Mouse (Mus musculus): ENCODE results near the gene Gdf15. TPM values are rescaled to one million over a fixed set of nuclear protein-coding genes. Genes with fewer than 3 reads are reported as not detected.

The Gdf15 gene
- polyA plus RNA-seq, 1 experiment from 2014 or later = 0.33 TPM

- no peak for DNase-seq (ENCODE audit: low spot score)
- no peak for TF ChIP-seq EP300 (optimal IDR thresholded peaks at IDR 0.05)
- TF ChIP-seq CTCF (IDR thresholded peaks at IDR 0.05; ENCODE audit: low read depth) = no peak
- ATAC-seq (ENCODE audit: low FRiP score, low TSS enrichment) = no peak
- H3K4me1 ChIP-seq (replicated peaks; ENCODE audit: control insufficient read depth, insufficient read depth) = peaks cover 8% of the 10 kb centered on the region; the same call in 1 of the 2 replicates
- H3K27me3 ChIP-seq (ENCODE audit: control insufficient read depth, insufficient read depth, low read length) = no peaks in the 10 kb centered on the region
- peaks cover 11% of the 10 kb centered on the region for H3K36me3 ChIP-seq (ENCODE audit: control insufficient read depth, insufficient read depth, low read length)
- 67% methylated on average over 2 of the region's 2 CpGs for WGBS
- no peak overlapping the region for H3K27ac ChIP-seq (replicated peaks)
- no peak overlapping the region for H3K9ac ChIP-seq (ENCODE audit: low read length)
- H3K4me2 ChIP-seq (replicated peaks; ENCODE audit: low read depth) = no peak overlapping the region
- H3K9me3 ChIP-seq (ENCODE audit: control insufficient read depth, low read length) = no peaks in the 10 kb centered on the region
- H3K4me3 ChIP-seq (ENCODE audit: low read depth, low read length) = no peak overlapping the region
Observed at GRCm38 (mm10) chr8:70655469-70655868, 23.2 kb upstream of the Gdf15 start.

- ATAC-seq (ENCODE audit: low FRiP score, low TSS enrichment) = no peak
- WGBS = 56% methylated on average over 1 of the region's 1 CpGs
- H3K9me3 ChIP-seq (ENCODE audit: control insufficient read depth, low read length) = no peaks in the 10 kb centered on the region
- peaks cover 6% of the 10 kb centered on the region for H3K4me1 ChIP-seq (replicated peaks; ENCODE audit: control insufficient read depth, insufficient read depth)
- H3K36me3 ChIP-seq (ENCODE audit: control insufficient read depth, insufficient read depth, low read length) = peaks cover 14% of the 10 kb centered on the region
- no peak overlapping the region for H3K4me3 ChIP-seq (ENCODE audit: low read depth, low read length)
- H3K27me3 ChIP-seq (ENCODE audit: control insufficient read depth, insufficient read depth, low read length) = no peaks in the 10 kb centered on the region
- no peak for DNase-seq (ENCODE audit: low spot score)
- no peak overlapping the region for H3K4me2 ChIP-seq (replicated peaks; ENCODE audit: low read depth)
- H3K27ac ChIP-seq (replicated peaks) = no peak overlapping the region
- H3K9ac ChIP-seq (ENCODE audit: low read length) = no peak overlapping the region
- TF ChIP-seq EP300 (optimal IDR thresholded peaks at IDR 0.05) (no peak), CTCF (IDR thresholded peaks at IDR 0.05; ENCODE audit: low read depth) (no peak)
Observed at GRCm38 (mm10) chr8:70654121-70654520, 21.9 kb upstream of the Gdf15 start.

- TF ChIP-seq EP300 (optimal IDR thresholded peaks at IDR 0.05) (no peak), CTCF (IDR thresholded peaks at IDR 0.05; ENCODE audit: low read depth) (peak; percentile 90)
- no peaks in the 10 kb centered on the region for H3K9me3 ChIP-seq (ENCODE audit: control insufficient read depth, low read length)
- no peak overlapping the region for H3K4me3 ChIP-seq (ENCODE audit: low read depth, low read length)
- H3K27me3 ChIP-seq (ENCODE audit: control insufficient read depth, insufficient read depth, low read length) = no peaks in the 10 kb centered on the region
- no peak overlapping the region for H3K4me2 ChIP-seq (replicated peaks; ENCODE audit: low read depth)
- H3K36me3 ChIP-seq (ENCODE audit: control insufficient read depth, insufficient read depth, low read length) = peaks cover 14% of the 10 kb centered on the region
- ATAC-seq (ENCODE audit: low FRiP score, low TSS enrichment) (no peak), DNase-seq (ENCODE audit: low spot score) (peak; percentile 74)
- H3K27ac ChIP-seq (replicated peaks) = no peak overlapping the region
- 54% methylated on average over 2 of the region's 2 CpGs for WGBS
- H3K4me1 ChIP-seq (replicated peaks; ENCODE audit: control insufficient read depth, insufficient read depth) = peaks cover 11% of the 10 kb centered on the region
- no peak overlapping the region for H3K9ac ChIP-seq (ENCODE audit: low read length)
Observed at GRCm38 (mm10) chr8:70653226-70653625, 21.0 kb upstream of the Gdf15 start.

GRCm38 (mm10) chr8:70650351-70650750 lies 18.1 kb upstream of the Gdf15 start:
- H3K4me3 ChIP-seq (ENCODE audit: low read depth, low read length) = no peak overlapping the region
- H3K36me3 ChIP-seq (ENCODE audit: control insufficient read depth, insufficient read depth, low read length) = peaks cover 10% of the 10 kb centered on the region; the same call in 1 of the 2 replicates
- peaks cover 8% of the 10 kb centered on the region; the same call in 1 of the 2 replicates for H3K4me1 ChIP-seq (replicated peaks; ENCODE audit: control insufficient read depth, insufficient read depth)
- H3K9ac ChIP-seq (ENCODE audit: low read length) = no peak overlapping the region; the same call in 1 of the 2 replicates
- DNase-seq (ENCODE audit: low spot score) (no peak), ATAC-seq (ENCODE audit: low FRiP score, low TSS enrichment) (no peak)
- H3K27ac ChIP-seq (replicated peaks) = no peak overlapping the region
- H3K9me3 ChIP-seq (ENCODE audit: control insufficient read depth, low read length) = no peaks in the 10 kb centered on the region
- no peaks in the 10 kb centered on the region for H3K27me3 ChIP-seq (ENCODE audit: control insufficient read depth, insufficient read depth, low read length)
- H3K4me2 ChIP-seq (replicated peaks; ENCODE audit: low read depth) = no peak overlapping the region
- TF ChIP-seq EP300 (optimal IDR thresholded peaks at IDR 0.05) (no peak), CTCF (IDR thresholded peaks at IDR 0.05; ENCODE audit: low read depth) (no peak)
- 94% methylated on average over 17 of the region's 17 CpGs for WGBS

GRCm38 (mm10) chr8:70649324-70649723 lies 17.1 kb upstream of the Gdf15 start:
- H3K36me3 ChIP-seq (ENCODE audit: control insufficient read depth, insufficient read depth, low read length) = peaks cover 6% of the 10 kb centered on the region; the same call in 1 of the 2 replicates
- H3K4me2 ChIP-seq (replicated peaks; ENCODE audit: low read depth) = no peak overlapping the region
- WGBS = 37% methylated on average over 4 of the region's 4 CpGs
- no peak overlapping the region for H3K4me3 ChIP-seq (ENCODE audit: low read depth, low read length)
- H3K9me3 ChIP-seq (ENCODE audit: control insufficient read depth, low read length) = no peaks in the 10 kb centered on the region
- no peak overlapping the region for H3K9ac ChIP-seq (ENCODE audit: low read length)
- ATAC-seq (ENCODE audit: low FRiP score, low TSS enrichment) = peak; percentile 60
- no peaks in the 10 kb centered on the region for H3K27me3 ChIP-seq (ENCODE audit: control insufficient read depth, insufficient read depth, low read length)
- peaks cover 8% of the 10 kb centered on the region; the same call in 1 of the 2 replicates for H3K4me1 ChIP-seq (replicated peaks; ENCODE audit: control insufficient read depth, insufficient read depth)
- TF ChIP-seq CTCF (IDR thresholded peaks at IDR 0.05; ENCODE audit: low read depth) (no peak), EP300 (optimal IDR thresholded peaks at IDR 0.05) (no peak)
- peak; percentile 82 for DNase-seq (ENCODE audit: low spot score)
- H3K27ac ChIP-seq (replicated peaks) = peak overlapping the region; percentile 20; the same call in 1 of the 2 replicates

GRCm38 (mm10) chr8:70648921-70649320 lies 16.7 kb upstream of the Gdf15 start:
- Histone ChIP-seq H3K9ac (ENCODE audit: low read length) (no peak overlapping the region), H3K27me3 (ENCODE audit: control insufficient read depth, insufficient read depth, low read length) (no peaks in the 10 kb centered on the region), H3K27ac (replicated peaks) (peak overlapping the region; percentile 20; the same call in 1 of the 2 replicates), H3K36me3 (ENCODE audit: control insufficient read depth, insufficient read depth, low read length) (peaks cover 6% of the 10 kb centered on the region; the same call in 1 of the 2 replicates), H3K4me3 (ENCODE audit: low read depth, low read length) (no peak overlapping the region), H3K4me2 (replicated peaks; ENCODE audit: low read depth) (no peak overlapping the region), H3K9me3 (ENCODE audit: control insufficient read depth, low read length) (no peaks in the 10 kb centered on the region), H3K4me1 (replicated peaks; ENCODE audit: control insufficient read depth, insufficient read depth) (peaks cover 8% of the 10 kb centered on the region; the same call in 1 of the 2 replicates)
- no peak for DNase-seq (ENCODE audit: low spot score)
- no peak for ATAC-seq (ENCODE audit: low FRiP score, low TSS enrichment)
- 44% methylated on average over 3 of the region's 3 CpGs for WGBS
- no peak for TF ChIP-seq CTCF (IDR thresholded peaks at IDR 0.05; ENCODE audit: low read depth)
- no peak for TF ChIP-seq EP300 (optimal IDR thresholded peaks at IDR 0.05)
